Mouse (Mus musculus): Measurements from ENCODE around the gene Rpl28. TPM values are rescaled to one million over a fixed set of nuclear protein-coding genes. Genes with fewer than 3 reads are reported as not detected.
"Not testable (repeated sequence)": the region's sequence is repeated elsewhere in the genome, so short reads cannot be mapped to it uniquely, and the experiment has no call there.

Rpl28 gene
- polyA plus RNA-seq, 1 experiment from 2014 or later, result 230 TPM

- H3K4me1 ChIP-seq (replicated peaks), result peaks cover 8% of the 10 kb centered on the region
- H3K27ac ChIP-seq (replicated peaks), result no peak overlapping the region
- H3K9ac ChIP-seq, result no peak overlapping the region
- H3K4me3 ChIP-seq, result no peak overlapping the region
- H3K36me3 ChIP-seq, result no peaks in the 10 kb centered on the region
- no peak for ATAC-seq (ENCODE audit: low read depth)
- H3K9me3 ChIP-seq, result no peaks in the 10 kb centered on the region
- no peak overlapping the region for H3K4me2 ChIP-seq
- H3K27me3 ChIP-seq, result no peaks in the 10 kb centered on the region
Measured at GRCm38 (mm10) chr7:4816559-4816958, 23.9 kb downstream of the Rpl28 start.

- 89% methylated on average over 7 of the region's 7 CpGs for WGBS
- H3K9me3 ChIP-seq; H3K27ac ChIP-seq (replicated peaks): not testable (repeated sequence)
Measured at GRCm38 (mm10) chr7:4820925-4821324, 28.3 kb downstream of the Rpl28 start.

GRCm38 (mm10) chr7:4821690-4822089, 29.0 kb downstream of the Rpl28 start:
- Histone ChIP-seq H3K4me3 (no peak overlapping the region), H3K27ac (replicated peaks) (no peak overlapping the region), H3K4me2 (no peak overlapping the region), H3K9ac (no peak overlapping the region), H3K36me3 (peaks cover 3% of the 10 kb centered on the region; the same call in 1 of the 2 replicates), H3K4me1 (replicated peaks) (no peaks in the 10 kb centered on the region), H3K9me3 (no peaks in the 10 kb centered on the region), H3K27me3 (no peaks in the 10 kb centered on the region)
- 72% methylated on average over 4 of the region's 4 CpGs for WGBS
- ATAC-seq (ENCODE audit: low read depth), result no peak

More at GRCm38 (mm10) chr7:4820925-4821324, 28.3 kb downstream of the Rpl28 start:
- H3K36me3 ChIP-seq; ATAC-seq (ENCODE audit: low read depth); H3K4me1 ChIP-seq (replicated peaks); H3K27me3 ChIP-seq; H3K4me3 ChIP-seq; H3K4me2 ChIP-seq; H3K9ac ChIP-seq: not testable (repeated sequence)

GRCm38 (mm10) chr7:4822162-4822907, 29.7 kb downstream of the Rpl28 start:
- H3K36me3 ChIP-seq, result peaks cover 8% of the 10 kb centered on the region
- H3K27ac ChIP-seq (replicated peaks), result no peak overlapping the region
- ATAC-seq (ENCODE audit: low read depth), result no peak
- no peaks in the 10 kb centered on the region for H3K27me3 ChIP-seq
- H3K9me3 ChIP-seq, result no peaks in the 10 kb centered on the region
- H3K4me3 ChIP-seq, result no peak overlapping the region
- H3K4me2 ChIP-seq, result no peak overlapping the region
- no peak overlapping the region for H3K9ac ChIP-seq
- no peaks in the 10 kb centered on the region for H3K4me1 ChIP-seq (replicated peaks)
- whole genome bisulfite sequencing, result 72% methylated on average over 6 of the region's 6 CpGs

- no peak overlapping the region for H3K9ac ChIP-seq
- 49% methylated on average over 4 of the region's 4 CpGs for WGBS
- peaks cover 38% of the 10 kb centered on the region for H3K36me3 ChIP-seq
- ATAC-seq (ENCODE audit: low read depth), result no peak
- no peaks in the 10 kb centered on the region for H3K4me1 ChIP-seq (replicated peaks)
- H3K4me2 ChIP-seq, result no peak overlapping the region
- no peak overlapping the region for H3K27ac ChIP-seq (replicated peaks)
- peaks cover 11% of the 10 kb centered on the region for H3K27me3 ChIP-seq
- no peaks in the 10 kb centered on the region for H3K9me3 ChIP-seq
- no peak overlapping the region for H3K4me3 ChIP-seq
Measured at GRCm38 (mm10) chr7:4825365-4825764, 32.7 kb downstream of the Rpl28 start.

- no peak for ATAC-seq (ENCODE audit: low read depth)
- H3K27ac ChIP-seq (replicated peaks), result no peak overlapping the region
- 8% methylated on average over 12 of the region's 12 CpGs for WGBS
Measured at GRCm38 (mm10) chr7:4830476-4830875, 37.8 kb downstream of the Rpl28 start.

GRCm38 (mm10) chr7:4835631-4836327, 43.1 kb downstream of the Rpl28 start:
- peak overlapping the region; percentile 73 for H3K4me2 ChIP-seq
- peaks cover 20% of the 10 kb centered on the region for H3K4me1 ChIP-seq (replicated peaks)
- H3K36me3 ChIP-seq, result peaks cover 15% of the 10 kb centered on the region; the same call in 1 of the 2 replicates
- WGBS, result 5% methylated on average over 34 of the region's 34 CpGs
- H3K27ac ChIP-seq (replicated peaks), result peak overlapping the region; percentile 89
- H3K9me3 ChIP-seq, result no peaks in the 10 kb centered on the region
- peaks cover 71% of the 10 kb centered on the region for H3K27me3 ChIP-seq
- peak overlapping the region; percentile 59 for H3K4me3 ChIP-seq
- peak overlapping the region; percentile 86 for H3K9ac ChIP-seq
- ATAC-seq (ENCODE audit: low read depth), result peak; percentile 73

More at GRCm38 (mm10) chr7:4830476-4830875, 37.8 kb downstream of the Rpl28 start:
- Histone ChIP-seq H3K36me3 (peaks cover 53% of the 10 kb centered on the region), H3K27me3 (peaks cover 50% of the 10 kb centered on the region), H3K4me3 (no peak overlapping the region), H3K9ac (no peak overlapping the region; the same call in 1 of the 2 replicates), H3K4me2 (no peak overlapping the region), H3K4me1 (replicated peaks) (peaks cover 5% of the 10 kb centered on the region), H3K9me3 (no peaks in the 10 kb centered on the region)

GRCm38 (mm10) chr7:4836351-4836792, 43.7 kb downstream of the Rpl28 start:
- Histone ChIP-seq H3K27me3 (peaks cover 70% of the 10 kb centered on the region), H3K27ac (replicated peaks) (peak overlapping the region; percentile 89), H3K36me3 (peaks cover 14% of the 10 kb centered on the region; the same call in 1 of the 2 replicates), H3K4me2 (peak overlapping the region; percentile 73), H3K4me3 (peak overlapping the region; percentile 59), H3K9ac (peak overlapping the region; percentile 86), H3K9me3 (no peaks in the 10 kb centered on the region), H3K4me1 (replicated peaks) (peaks cover 21% of the 10 kb centered on the region)
- ATAC-seq (ENCODE audit: low read depth), result peak; percentile 92
- WGBS, result under 1% methylated on average over 51 of the region's 51 CpGs

- Histone ChIP-seq H3K4me2 (no peak overlapping the region), H3K27ac (replicated peaks) (no peak overlapping the region), H3K36me3 (peaks cover 8% of the 10 kb centered on the region; the same call in 1 of the 2 replicates), H3K4me3 (no peak overlapping the region), H3K4me1 (replicated peaks) (peaks cover 34% of the 10 kb centered on the region), H3K9ac (no peak overlapping the region), H3K9me3 (no peaks in the 10 kb centered on the region), H3K27me3 (peaks cover 73% of the 10 kb centered on the region)
- ATAC-seq (ENCODE audit: low read depth), result no peak
- WGBS, result 23% methylated on average over 1 of the region's 1 CpGs
Measured at GRCm38 (mm10) chr7:4837639-4838038, 45.0 kb downstream of the Rpl28 start.

- Histone ChIP-seq H3K9ac (peak overlapping the region; percentile 78), H3K4me3 (peak overlapping the region; percentile 63), H3K27me3 (peaks cover 57% of the 10 kb centered on the region), H3K9me3 (no peaks in the 10 kb centered on the region), H3K36me3 (no peaks in the 10 kb centered on the region), H3K27ac (replicated peaks) (peak overlapping the region; percentile 86), H3K4me1 (replicated peaks) (peaks cover 40% of the 10 kb centered on the region), H3K4me2 (peak overlapping the region; percentile 85)
- 45% methylated on average over 5 of the region's 5 CpGs for WGBS
- ATAC-seq (ENCODE audit: low read depth), result 0 out of 2 replicates have a peak, but pooled peaks have one; percentile 0
Measured at GRCm38 (mm10) chr7:4842077-4842476, 49.4 kb downstream of the Rpl28 start.

GRCm38 (mm10) chr7:4842634-4843131, 50.0 kb downstream of the Rpl28 start:
- Histone ChIP-seq H3K9me3 (no peaks in the 10 kb centered on the region), H3K4me3 (peak overlapping the region; percentile 63), H3K36me3 (no peaks in the 10 kb centered on the region), H3K27me3 (peaks cover 50% of the 10 kb centered on the region), H3K9ac (peak overlapping the region; percentile 78), H3K4me1 (replicated peaks) (peaks cover 37% of the 10 kb centered on the region), H3K4me2 (peak overlapping the region; percentile 85), H3K27ac (replicated peaks) (peak overlapping the region; percentile 86)
- peak; percentile 32; the same call in 1 of the 2 replicates for ATAC-seq (ENCODE audit: low read depth)
- 2% methylated on average over 16 of the region's 16 CpGs for WGBS
